Mouse (Mus musculus) bone marrow, adult 2 months (tissue): ENCODE results near the gene Kif27. TPM values are rescaled to one million over a fixed set of nuclear protein-coding genes. Genes with fewer than 3 reads are reported as not detected.

Experiments used
- H3K27ac ChIP-seq: fragments of 200-500 bp; 2 replicates; pipeline ENCODE4 v1.5.1; 2012; ENCODE audit warnings: low read depth, mild to moderate bottlenecking, control low read depth, inconsistent platforms, low read length; ENCODE audit not compliant: control insufficient read depth, poor library complexity, insufficient read depth
- H3K4me1 ChIP-seq: fragments of 200-500 bp; 2 replicates; pipeline ENCODE4 v1.6.1; 2011; ENCODE audit warnings: low read length; ENCODE audit not compliant: control insufficient read depth, insufficient read depth
- H3K4me3 ChIP-seq: fragments of 200-500 bp; replicated peaks from 2 replicates; pipeline ENCODE3; 2011; ENCODE audit warnings: mild to moderate bottlenecking, low read depth, low read length, control low read depth; ENCODE audit not compliant: control insufficient read depth
- CTCF ChIP-seq: fragments of 200-500 bp; IDR thresholded peaks from 2 replicates; pipeline ENCODE4 v1.5.1; 2011; ENCODE audit warnings: low read length, control low read depth; ENCODE audit not compliant: control insufficient read depth, insufficient read depth
- POLR2A ChIP-seq: fragments of 200-500 bp; IDR thresholded peaks from 2 replicates; pipeline ENCODE4 v1.6.1; 2011; ENCODE audit warnings: low read depth, mild to moderate bottlenecking, control low read depth, low read length, borderline replicate concordance; ENCODE audit not compliant: control insufficient read depth
- WGBS: fragments of 180-500 bp; shearing (Covaris S2); methylation state at CpG from one replicate; pipeline ENCODE4 v1.1.7; 2018; 5-methylcytosine and 5-hydroxymethylcytosine counted together
- polyA plus RNA-seq: library from polyadenylated mRNA; stranded (reverse); fragments of >200 nt; gene quantifications from 2 replicates; pipeline ENCODE4 v1.2.4, GENCODE M21; 2011; ENCODE audit warnings: low replicate concordance; ENCODE audit not compliant: missing spikeins, insufficient read depth, insufficient read length

The Kif27 gene
- polyA plus RNA-seq, 1 experiment: not detected

DNA sequence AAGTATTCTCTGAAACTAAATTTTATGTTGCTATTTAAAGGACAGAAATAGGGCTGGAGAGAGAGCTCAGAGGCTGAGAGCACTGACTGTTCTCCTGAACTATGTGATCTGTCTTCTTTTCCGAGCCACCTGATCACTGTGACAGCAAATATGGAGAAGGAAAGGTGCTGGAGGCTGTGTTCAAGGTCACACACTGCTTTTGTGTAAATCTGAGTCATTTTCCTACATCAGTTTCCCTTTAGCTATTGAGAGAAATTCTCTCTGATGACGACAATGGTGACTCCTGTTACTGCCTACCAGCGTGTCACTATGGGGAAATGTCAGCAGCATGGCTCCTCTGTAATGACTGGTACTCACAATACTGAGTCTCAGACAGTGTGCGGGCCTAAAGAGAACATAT, 97.2 kb downstream of the Kif27 start:
- H3K4me3 ChIP-seq: no peak overlapping the region
- no peak for TF ChIP-seq POLR2A
- no peak for TF ChIP-seq CTCF
- H3K4me1 ChIP-seq: no peaks in the 10 kb centered on the region
- H3K27ac ChIP-seq: no peak overlapping the region
- 82% methylated on average over 4 of the region's 4 CpGs for WGBS

DNA sequence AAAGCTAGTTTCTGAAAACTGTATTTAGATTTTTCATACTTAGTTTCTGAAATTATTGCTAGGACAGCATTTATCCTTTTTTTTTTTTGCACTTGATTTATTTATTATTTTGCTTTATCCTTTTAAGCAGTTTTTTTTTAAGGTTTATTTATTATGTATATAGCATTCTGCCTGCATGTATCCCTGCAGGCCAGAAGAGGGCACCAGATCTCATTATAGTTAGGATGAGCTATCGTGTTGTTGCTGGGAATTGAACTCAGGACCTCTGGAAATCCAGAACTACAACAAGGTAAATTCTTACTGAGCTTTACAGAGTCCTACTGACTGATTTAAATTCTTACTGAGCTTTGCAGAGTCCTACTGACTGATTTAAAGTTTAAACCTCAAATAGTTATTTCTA, 105.7 kb downstream of the Kif27 start:
- no peak overlapping the region for H3K27ac ChIP-seq
- WGBS: 74% methylated on average over 1 of the region's 1 CpGs
- no peak overlapping the region for H3K4me3 ChIP-seq
- H3K4me1 ChIP-seq: no peaks in the 10 kb centered on the region
- TF ChIP-seq POLR2A (no peak), CTCF (no peak)

DNA sequence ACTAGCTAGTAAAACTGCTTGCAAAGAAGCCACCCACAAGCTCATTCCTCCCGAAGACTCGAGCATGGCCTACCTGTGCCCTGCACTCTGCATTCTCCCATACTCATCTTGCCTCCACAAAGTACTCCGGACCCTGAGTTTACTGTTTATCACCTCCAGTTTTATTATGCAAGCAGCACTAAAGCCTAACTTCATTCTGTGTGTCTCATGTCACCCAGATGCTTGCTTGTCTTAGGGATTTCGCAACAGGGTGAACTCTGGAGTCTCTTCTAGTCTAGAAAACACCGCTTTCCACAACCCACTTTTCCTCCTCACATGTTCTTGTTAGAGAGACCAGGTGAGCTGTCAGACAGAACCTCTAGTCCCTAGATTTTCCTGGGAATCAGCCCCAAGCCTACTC, 110.0 kb downstream of the Kif27 start:
- TF ChIP-seq POLR2A (no peak), CTCF (no peak)
- WGBS: 81% methylated on average over 5 of the region's 5 CpGs
- H3K4me3 ChIP-seq: no peak overlapping the region
- H3K4me1 ChIP-seq: peaks cover 1% of the 10 kb centered on the region; the same call in 1 of the 2 replicates
- no peak overlapping the region for H3K27ac ChIP-seq

Other genes with a start within 250 kb of the Kif27 start
- 0.50 and 0.72 TPM in 2 replicates for gene Klhl3, start 245.5 kb downstream of the Kif27 start, polyA plus RNA-seq
- gene Hnrnpa0, start 230.6 kb downstream of the Kif27 start, polyA plus RNA-seq: 48.0 and 58.4 TPM in 2 replicates
- 42.7 and 86.0 TPM in 2 replicates for gene Idnk, start 201.5 kb downstream of the Kif27 start, polyA plus RNA-seq
- gene Ubqln1, start 143.5 kb downstream of the Kif27 start, polyA plus RNA-seq: 20.9 and 31.6 TPM in 2 replicates
- 5.3 and 17.2 TPM in 2 replicates for gene Gkap1, start 83.4 kb downstream of the Kif27 start, polyA plus RNA-seq
- gene 2210016F16Rik, start 26.1 kb upstream of the Kif27 start, polyA plus RNA-seq: 7.0 and 8.2 TPM in 2 replicates
- gene Rmi1, start 43.1 kb upstream of the Kif27 start, polyA plus RNA-seq: 17.3 and 21.2 TPM in 2 replicates
- 457 and 544 TPM in 2 replicates for gene Hnrnpk, start 44.2 kb upstream of the Kif27 start, polyA plus RNA-seq